Mouse (Mus musculus) heart, postnatal 0 days (tissue): ENCODE data around the gene Shank1. TPM values are rescaled to one million over a fixed set of nuclear protein-coding genes. Genes with fewer than 3 reads are reported as not detected.

ENCODE experiments used
- ATAC-seq: fragments of 200-750 bp; cut with Nextera tagmentation; 2 replicates; pipeline ENCODE4 v1.8.0; 2017; ENCODE audit warnings: low read depth, moderate number of reproducible peaks, moderate library complexity; ENCODE audit not compliant: insufficient read depth
- DNase-seq: peaks from one replicate; pipeline ENCODE4 v3.0.0-alpha.2; 2016; ENCODE audit warnings: low spot score
- H3K27ac ChIP-seq: fragments of 300-500 bp; sonication (generic); 2 replicates; pipeline ENCODE4 v1.5.1; 2014; ENCODE audit warnings: low read depth, mild to moderate bottlenecking
- H3K27me3 ChIP-seq: fragments of 300-500 bp; sonication (generic); 2 replicates; pipeline ENCODE4 v1.6.1; 2014; ENCODE audit warnings: low read length, mixed read lengths; ENCODE audit not compliant: control insufficient read depth, insufficient read depth
- H3K36me3 ChIP-seq: fragments of 300-500 bp; sonication (generic); replicated peaks from 2 replicates; pipeline ENCODE4 v1.6.1; 2014; ENCODE audit warnings: low read length, mixed read lengths; ENCODE audit not compliant: control insufficient read depth, insufficient read depth
- H3K4me1 ChIP-seq: fragments of 300-500 bp; sonication (generic); 2 replicates; pipeline ENCODE4 v1.6.1; 2014; ENCODE audit warnings: antibody characterized with exemption; ENCODE audit not compliant: control insufficient read depth, insufficient read depth
- H3K4me2 ChIP-seq: fragments of 300-500 bp; sonication (generic); 2 replicates; pipeline ENCODE4 v1.6.1; 2014; ENCODE audit warnings: low read depth, mild to moderate bottlenecking, low read length, moderate library complexity
- H3K4me3 ChIP-seq: fragments of 300-500 bp; sonication (generic); 2 replicates; pipeline ENCODE4 v1.5.1; 2014; ENCODE audit warnings: low read depth, low read length
- H3K9ac ChIP-seq: fragments of 300-500 bp; sonication (generic); replicated peaks from 2 replicates; pipeline ENCODE4 v1.6.1; 2014; ENCODE audit warnings: low read depth, low read length, mixed read lengths
- H3K9me3 ChIP-seq: fragments of 300-500 bp; sonication (generic); replicated peaks from 2 replicates; pipeline ENCODE4 v1.6.1; 2016; ENCODE audit warnings: low read length; ENCODE audit not compliant: control insufficient read depth
- CTCF ChIP-seq: IDR thresholded peaks from 2 replicates; pipeline ENCODE4 v1.5.1; 2016; ENCODE audit warnings: antibody characterized with exemption, control low read depth, low read depth
- EP300 ChIP-seq: IDR thresholded peaks from 2 replicates; pipeline ENCODE4 v1.6.1; 2016; ENCODE audit warnings: antibody characterized with exemption, low read depth
- WGBS: fragments of 180-500 bp; shearing (Covaris S2); extraction: QIAGEN DNeasy Blood & Tissue Kit; methylation state at CpG from one replicate; pipeline ENCODE4 v1.1.7; 2014; 5-methylcytosine and 5-hydroxymethylcytosine counted together
- polyA plus RNA-seq: library from polyadenylated mRNA; unstranded; fragments of >200 nt; fragmentation: Nextera tagmentation; extraction: Ambion mirVana; gene quantifications from 2 replicates; pipeline ENCODE4 v1.2.1, GENCODE M21; 2015
- total RNA-seq: library from RNA; depleted of rRNA; stranded (reverse); fragments of >200 nt; gene quantifications from 2 replicates; pipeline ENCODE4 v1.2.3, GENCODE M21; 2014; ENCODE audit warnings: low replicate concordance

Shank1 gene
- total and polyA plus RNA-seq, 2 experiments from 2014 or later, result 0.36 to 0.61 TPM

- DNase-seq, result no peak
- no peaks in the 10 kb centered on the region for H3K36me3 ChIP-seq
- no peak for ATAC-seq
- H3K9ac ChIP-seq, result no peak overlapping the region
- no peak overlapping the region for H3K4me2 ChIP-seq
- H3K9me3 ChIP-seq, result no peaks in the 10 kb centered on the region
- no peaks in the 10 kb centered on the region for H3K4me1 ChIP-seq
- 78% methylated on average over 2 of the region's 2 CpGs for WGBS
- H3K27me3 ChIP-seq, result peaks cover 15% of the 10 kb centered on the region; the same call in 1 of the 2 replicates
- TF ChIP-seq CTCF, result no peak
- no peak for TF ChIP-seq EP300
- H3K27ac ChIP-seq, result no peak overlapping the region
- H3K4me3 ChIP-seq, result no peak overlapping the region
Observed at GRCm38 (mm10) chr7:44269397-44269796, 40.7 kb upstream of the Shank1 start.

DNA sequence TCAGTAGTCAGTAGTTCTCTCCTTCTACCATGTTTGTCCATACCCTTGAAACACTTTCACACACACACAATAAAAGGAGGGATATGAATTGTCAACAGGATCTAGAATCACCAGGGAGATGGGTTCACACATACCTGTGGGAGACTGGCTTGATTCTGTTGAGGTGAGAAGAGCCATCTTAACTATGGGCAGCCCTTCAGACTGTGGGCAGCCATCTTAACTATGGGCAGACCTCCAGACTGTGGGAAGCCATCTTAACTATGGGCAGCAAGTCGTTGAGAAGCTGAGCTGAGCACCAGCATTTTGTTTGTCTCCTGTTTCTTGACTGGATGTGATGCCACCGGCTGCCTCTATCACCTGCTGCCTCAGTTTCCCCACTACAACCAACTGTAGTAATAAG is 38.7 kb upstream of the Shank1 start:
- DNase-seq, result no peak
- Histone ChIP-seq H3K4me1 (no peaks in the 10 kb centered on the region), H3K27me3 (peaks cover 19% of the 10 kb centered on the region; the same call in 1 of the 2 replicates), H3K4me3 (no peak overlapping the region), H3K9ac (no peak overlapping the region), H3K27ac (no peak overlapping the region), H3K4me2 (no peak overlapping the region), H3K36me3 (no peaks in the 10 kb centered on the region), H3K9me3 (no peaks in the 10 kb centered on the region)
- TF ChIP-seq EP300 (no peak), CTCF (no peak)
- WGBS, result 64% methylated on average over 2 of the region's 2 CpGs
- no peak for ATAC-seq

DNA sequence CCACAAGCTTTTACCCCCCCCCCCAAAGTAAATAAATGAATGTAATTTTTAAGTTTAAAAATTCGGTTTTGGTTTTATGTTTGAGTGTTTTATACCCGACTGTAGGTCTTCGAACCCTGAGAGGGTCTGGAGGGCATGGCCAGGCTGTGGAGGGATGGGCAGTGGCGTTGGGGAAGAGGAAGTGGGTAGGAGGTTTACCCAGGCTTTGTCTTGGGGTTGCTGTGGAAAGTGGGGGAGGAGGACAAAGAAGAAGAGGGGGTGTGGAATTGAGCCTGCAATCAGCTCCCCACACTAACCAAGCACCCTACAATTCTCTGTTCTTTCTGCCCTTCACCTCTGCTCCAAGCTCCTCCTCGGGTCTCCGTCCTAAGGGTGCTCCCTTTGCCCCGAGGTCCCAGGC is 37.5 kb upstream of the Shank1 start:
- 83% methylated on average over 7 of the region's 7 CpGs for WGBS
- DNase-seq (no peak), ATAC-seq (no peak)
- Histone ChIP-seq H3K27me3 (peaks cover 19% of the 10 kb centered on the region; the same call in 1 of the 2 replicates), H3K4me2 (no peak overlapping the region), H3K4me3 (no peak overlapping the region), H3K4me1 (no peaks in the 10 kb centered on the region), H3K36me3 (no peaks in the 10 kb centered on the region), H3K9ac (no peak overlapping the region), H3K9me3 (no peaks in the 10 kb centered on the region), H3K27ac (no peak overlapping the region)
- no peak for TF ChIP-seq CTCF
- no peak for TF ChIP-seq EP300

- ATAC-seq (no peak), DNase-seq (no peak)
- no peaks in the 10 kb centered on the region for H3K4me1 ChIP-seq
- H3K36me3 ChIP-seq, result no peaks in the 10 kb centered on the region
- H3K9me3 ChIP-seq, result no peaks in the 10 kb centered on the region
- H3K27me3 ChIP-seq, result 0 out of 2 replicates have a peak, but pooled peaks cover 15% of the 10 kb centered on the region
- no peak overlapping the region for H3K4me3 ChIP-seq
- TF ChIP-seq EP300, result no peak
- TF ChIP-seq CTCF, result no peak
- WGBS, result 56% methylated on average over 7 of the region's 7 CpGs
- no peak overlapping the region for H3K4me2 ChIP-seq
- no peak overlapping the region for H3K27ac ChIP-seq
- no peak overlapping the region for H3K9ac ChIP-seq
Observed at GRCm38 (mm10) chr7:44273446-44273845, 36.6 kb upstream of the Shank1 start.

GRCm38 (mm10) chr7:44274096-44274495 is 36.0 kb upstream of the Shank1 start:
- DNase-seq (no peak), ATAC-seq (no peak)
- H3K4me3 ChIP-seq, result no peak overlapping the region
- 0 out of 2 replicates have a peak, but pooled peaks cover 15% of the 10 kb centered on the region for H3K27me3 ChIP-seq
- no peaks in the 10 kb centered on the region for H3K9me3 ChIP-seq
- no peak for TF ChIP-seq EP300
- 22% methylated on average over 11 of the region's 11 CpGs for WGBS
- H3K36me3 ChIP-seq, result no peaks in the 10 kb centered on the region
- H3K4me1 ChIP-seq, result no peaks in the 10 kb centered on the region
- H3K27ac ChIP-seq, result no peak overlapping the region
- H3K9ac ChIP-seq, result no peak overlapping the region
- H3K4me2 ChIP-seq, result no peak overlapping the region

- TF ChIP-seq CTCF, result no peak
- TF ChIP-seq EP300, result no peak
- H3K9ac ChIP-seq, result no peak overlapping the region
- H3K27me3 ChIP-seq, result 0 out of 2 replicates have a peak, but pooled peaks cover 15% of the 10 kb centered on the region
- no peak overlapping the region for H3K4me2 ChIP-seq
- H3K4me3 ChIP-seq, result no peak overlapping the region
- H3K27ac ChIP-seq, result no peak overlapping the region
- DNase-seq, result no peak
- H3K9me3 ChIP-seq, result no peaks in the 10 kb centered on the region
- H3K36me3 ChIP-seq, result no peaks in the 10 kb centered on the region
- H3K4me1 ChIP-seq, result no peaks in the 10 kb centered on the region
- no peak for ATAC-seq
- 73% methylated on average over 3 of the region's 3 CpGs for WGBS
Observed at GRCm38 (mm10) chr7:44275546-44275945, 34.5 kb upstream of the Shank1 start.
